Mouse (Mus musculus): ENCODE data around the gene Vmn1r8. TPM values are rescaled to one million over a fixed set of nuclear protein-coding genes. Genes with fewer than 3 reads are reported as not detected.

Gene Vmn1r8
- polyA plus RNA-seq (2014; fragmentation: Illumina TruSeq; extraction: RNeasy Lipid Tissue Mini Kit (QIAGEN cat#74804); ENCODE audit: low read depth, low replicate concordance), result not detected

GRCm38 (mm10) chr6:57031984-57032383, at the start of gene Vmn1r8:
Vmn1r8 (plus strand) TSS chr6:57032284.

GRCm38 (mm10) chr6:56996943-56997342, 35.1 kb upstream of the Vmn1r8 start, which contains the start of gene Vmn1r6:
Vmn1r6 (plus strand) TSS chr6:56997243.

GRCm38 (mm10) chr6:57025224-57025623, 6.9 kb upstream of the Vmn1r8 start, which contains the start of gene Vmn1r7:
Vmn1r7 (minus strand) TSS chr6:57025324.

GRCm38 (mm10) chr6:57066487-57066886, 34.4 kb downstream of the Vmn1r8 start, which contains the start of gene Vmn1r9:
Vmn1r9 (plus strand) TSS chr6:57066787.

Other genes with a start within 250 kb of the Vmn1r8 start
- 36.7 TPM for gene Kbtbd2, start 234.5 kb upstream of the Vmn1r8 start, polyA plus RNA-seq (2014; fragmentation: Illumina TruSeq; extraction: RNeasy Lipid Tissue Mini Kit (QIAGEN cat#74804); ENCODE audit: low read depth, low replicate concordance)
- gene Fkbp9, start 200.2 kb upstream of the Vmn1r8 start, polyA plus RNA-seq (2014; fragmentation: Illumina TruSeq; extraction: RNeasy Lipid Tissue Mini Kit (QIAGEN cat#74804); ENCODE audit: low read depth, low replicate concordance), result 64.8 TPM
- gene Nt5c3, start 108.4 kb upstream of the Vmn1r8 start, polyA plus RNA-seq (2014; fragmentation: Illumina TruSeq; extraction: RNeasy Lipid Tissue Mini Kit (QIAGEN cat#74804); ENCODE audit: low read depth, low replicate concordance), result 206 TPM
- gene Vmn1r4, start 108.3 kb upstream of the Vmn1r8 start, polyA plus RNA-seq (2014; fragmentation: Illumina TruSeq; extraction: RNeasy Lipid Tissue Mini Kit (QIAGEN cat#74804); ENCODE audit: low read depth, low replicate concordance), result 1.9 TPM
- gene Vmn1r5, start 62.0 kb upstream of the Vmn1r8 start, polyA plus RNA-seq (2014; fragmentation: Illumina TruSeq; extraction: RNeasy Lipid Tissue Mini Kit (QIAGEN cat#74804); ENCODE audit: low read depth, low replicate concordance), result not detected
- not detected for gene Vmn1r6, start 35.0 kb upstream of the Vmn1r8 start, polyA plus RNA-seq (2014; fragmentation: Illumina TruSeq; extraction: RNeasy Lipid Tissue Mini Kit (QIAGEN cat#74804); ENCODE audit: low read depth, low replicate concordance)
- not detected for gene Vmn1r7, start 7.0 kb upstream of the Vmn1r8 start, polyA plus RNA-seq (2014; fragmentation: Illumina TruSeq; extraction: RNeasy Lipid Tissue Mini Kit (QIAGEN cat#74804); ENCODE audit: low read depth, low replicate concordance)
- not detected for gene Vmn1r9, start 34.5 kb downstream of the Vmn1r8 start, polyA plus RNA-seq (2014; fragmentation: Illumina TruSeq; extraction: RNeasy Lipid Tissue Mini Kit (QIAGEN cat#74804); ENCODE audit: low read depth, low replicate concordance)
- not detected for gene Vmn1r10, start 77.2 kb downstream of the Vmn1r8 start, polyA plus RNA-seq (2014; fragmentation: Illumina TruSeq; extraction: RNeasy Lipid Tissue Mini Kit (QIAGEN cat#74804); ENCODE audit: low read depth, low replicate concordance)
- gene Vmn1r11, start 101.2 kb downstream of the Vmn1r8 start, polyA plus RNA-seq (2014; fragmentation: Illumina TruSeq; extraction: RNeasy Lipid Tissue Mini Kit (QIAGEN cat#74804); ENCODE audit: low read depth, low replicate concordance), result not detected
- gene Vmn1r12, start 124.6 kb downstream of the Vmn1r8 start, polyA plus RNA-seq (2014; fragmentation: Illumina TruSeq; extraction: RNeasy Lipid Tissue Mini Kit (QIAGEN cat#74804); ENCODE audit: low read depth, low replicate concordance), result not detected
- not detected for gene Vmn1r13, start 171.0 kb downstream of the Vmn1r8 start, polyA plus RNA-seq (2014; fragmentation: Illumina TruSeq; extraction: RNeasy Lipid Tissue Mini Kit (QIAGEN cat#74804); ENCODE audit: low read depth, low replicate concordance)
- gene Vmn1r14, start 199.4 kb downstream of the Vmn1r8 start, polyA plus RNA-seq (2014; fragmentation: Illumina TruSeq; extraction: RNeasy Lipid Tissue Mini Kit (QIAGEN cat#74804); ENCODE audit: low read depth, low replicate concordance), result not detected
- gene Vmn1r15, start 225.7 kb downstream of the Vmn1r8 start, polyA plus RNA-seq (2014; fragmentation: Illumina TruSeq; extraction: RNeasy Lipid Tissue Mini Kit (QIAGEN cat#74804); ENCODE audit: low read depth, low replicate concordance), result not detected

Data from kidney, adult 10 weeks (tissue).